Mouse (Mus musculus) kidney, adult 2 months (tissue): Measurements from ENCODE around the gene Sh3kbp1.

Source experiments
- CTCF ChIP-seq: fragments of 200-500 bp; conservative IDR thresholded peaks from 2 replicates; pipeline ENCODE4 v1.5.1; 2011; ENCODE audit warnings: low read depth, mild to moderate bottlenecking, control low read depth, low read length, moderate library complexity, mixed read lengths; ENCODE audit not compliant: insufficient read depth, insufficient read length
- POLR2A ChIP-seq: fragments of 200-500 bp; IDR thresholded peaks from one replicate; pipeline ENCODE4 v1.6.1; 2011; ENCODE audit warnings: low read depth, low read length, control low read depth

GRCm38 (mm10) chrX:159705412-159705811, 78.3 kb downstream of the Sh3kbp1 start:
- TF ChIP-seq CTCF (no peak), POLR2A (no peak)
